Mouse (Mus musculus) hindbrain, embryonic 11.5 days (tissue): ENCODE data around the gene Cnep1r1. TPM values are rescaled to one million over a fixed set of nuclear protein-coding genes. Genes with fewer than 3 reads are reported as not detected.

ENCODE experiments used
- ATAC-seq: fragments of 200-750 bp; cut with Nextera tagmentation; 2 replicates; pipeline ENCODE4 v1.8.0; 2017; ENCODE audit warnings: mild to moderate bottlenecking, moderate TSS enrichment, moderate library complexity; ENCODE audit not compliant: low FRiP score
- DNase-seq: peaks from one replicate; pipeline ENCODE4 v3.0.0-alpha.2; 2015; ENCODE audit warnings: low spot score
- H3K27ac ChIP-seq: fragments of 300-500 bp; sonication (generic); 2 replicates; pipeline ENCODE4 v1.5.1; 2014; ENCODE audit warnings: mild to moderate bottlenecking, low read depth, low read length
- H3K27me3 ChIP-seq: fragments of 300-500 bp; sonication (generic); 2 replicates; pipeline ENCODE4 v1.6.1; 2014; ENCODE audit warnings: mild to moderate bottlenecking, low read length, moderate library complexity, mixed read lengths; ENCODE audit not compliant: control insufficient read depth, insufficient read depth
- H3K36me3 ChIP-seq: fragments of 300-500 bp; sonication (generic); 2 replicates; pipeline ENCODE4 v1.6.1; 2014; ENCODE audit warnings: mild to moderate bottlenecking, low read length, moderate library complexity, mixed read lengths; ENCODE audit not compliant: control insufficient read depth, insufficient read depth
- H3K4me1 ChIP-seq: fragments of 300-500 bp; sonication (generic); replicated peaks from 2 replicates; pipeline ENCODE4 v1.6.1; 2014; ENCODE audit warnings: low read length, mixed read lengths; ENCODE audit not compliant: control insufficient read depth, insufficient read depth
- H3K4me2 ChIP-seq: fragments of 300-500 bp; sonication (generic); replicated peaks from 2 replicates; pipeline ENCODE4 v1.6.1; 2014; ENCODE audit warnings: mild to moderate bottlenecking, low read depth, low read length
- H3K4me3 ChIP-seq: fragments of 300-500 bp; sonication (generic); 2 replicates; pipeline ENCODE4 v1.5.1; 2014; ENCODE audit warnings: low read depth, low read length
- H3K9ac ChIP-seq: fragments of 300-500 bp; sonication (generic); 2 replicates; pipeline ENCODE4 v1.6.1; 2014; ENCODE audit warnings: low read depth, low read length
- H3K9me3 ChIP-seq: fragments of 300-500 bp; sonication (generic); 2 replicates; pipeline ENCODE4 v1.6.1; 2016; ENCODE audit warnings: low read length; ENCODE audit not compliant: control insufficient read depth
- WGBS: fragments of 180-500 bp; shearing (Covaris S2); extraction: QIAGEN DNeasy Blood & Tissue Kit; methylation state at CpG from one replicate; pipeline ENCODE4 v1.1.7; 2014; 5-methylcytosine and 5-hydroxymethylcytosine counted together
- polyA plus RNA-seq: library from polyadenylated mRNA; unstranded; fragments of >200 nt; fragmentation: Nextera tagmentation; extraction: Ambion mirVana; gene quantifications from 2 replicates; pipeline ENCODE4 v1.2.1, GENCODE M21; 2014

The Cnep1r1 gene
- 32.7 and 43.0 TPM in 2 replicates for polyA plus RNA-seq

GRCm38 (mm10) chr8:88118456-88119036, at the start of gene Cnep1r1:
Gene Cnep1r1 (plus strand): TSS chr8:88118769.
- no peaks in the 10 kb centered on the region for H3K27me3 ChIP-seq
- ATAC-seq (peak; percentile 100), DNase-seq (peak; percentile 98)
- H3K9me3 ChIP-seq = no peaks in the 10 kb centered on the region
- H3K36me3 ChIP-seq = peaks cover 2% of the 10 kb centered on the region; the same call in 1 of the 2 replicates
- peak within 1 kb of the TSS; percentile 94 for H3K9ac ChIP-seq
- H3K4me2 ChIP-seq = peak within 1 kb of the TSS; percentile 48
- H3K4me3 ChIP-seq = peak within 1 kb of the TSS; percentile 95
- H3K27ac ChIP-seq = peak within 1 kb of the TSS; percentile 66; the same call in 1 of the 2 replicates
- no peaks in the 10 kb centered on the region for H3K4me1 ChIP-seq
- under 1% methylated on average over 48 of the region's 49 CpGs for WGBS

- Histone ChIP-seq H3K27me3 (no peaks in the 10 kb centered on the region), H3K4me3 (no peak overlapping the region), H3K9ac (no peak overlapping the region), H3K27ac (no peak overlapping the region), H3K36me3 (no peaks in the 10 kb centered on the region), H3K9me3 (no peaks in the 10 kb centered on the region), H3K4me1 (no peaks in the 10 kb centered on the region), H3K4me2 (no peak overlapping the region)
- DNase-seq (no peak), ATAC-seq (no peak)
- WGBS = 78% methylated on average over 5 of the region's 5 CpGs
Measured at GRCm38 (mm10) chr8:88082183-88082582, 36.4 kb upstream of the Cnep1r1 start.

- no peaks in the 10 kb centered on the region for H3K36me3 ChIP-seq
- no peak for ATAC-seq
- H3K27me3 ChIP-seq = no peaks in the 10 kb centered on the region
- H3K4me2 ChIP-seq = no peak overlapping the region
- no peak overlapping the region for H3K4me3 ChIP-seq
- H3K9me3 ChIP-seq = no peaks in the 10 kb centered on the region
- DNase-seq = no peak
- H3K4me1 ChIP-seq = no peaks in the 10 kb centered on the region
- no peak overlapping the region for H3K27ac ChIP-seq
- H3K9ac ChIP-seq = no peak overlapping the region
Measured at GRCm38 (mm10) chr8:88088006-88088405, 30.6 kb upstream of the Cnep1r1 start.

GRCm38 (mm10) chr8:88091661-88092060, 26.9 kb upstream of the Cnep1r1 start:
- H3K27ac ChIP-seq = no peak overlapping the region
- no peak for DNase-seq
- H3K4me3 ChIP-seq = no peak overlapping the region
- H3K9me3 ChIP-seq = no peaks in the 10 kb centered on the region
- no peak overlapping the region for H3K4me2 ChIP-seq
- H3K36me3 ChIP-seq = no peaks in the 10 kb centered on the region
- no peak for ATAC-seq
- H3K27me3 ChIP-seq = no peaks in the 10 kb centered on the region
- 95% methylated on average over 2 of the region's 2 CpGs for WGBS
- no peak overlapping the region for H3K9ac ChIP-seq
- H3K4me1 ChIP-seq = no peaks in the 10 kb centered on the region

GRCm38 (mm10) chr8:88093367-88093766, 25.2 kb upstream of the Cnep1r1 start:
- Histone ChIP-seq H3K27ac (no peak overlapping the region), H3K9ac (no peak overlapping the region), H3K36me3 (no peaks in the 10 kb centered on the region), H3K9me3 (no peaks in the 10 kb centered on the region), H3K27me3 (no peaks in the 10 kb centered on the region), H3K4me3 (no peak overlapping the region), H3K4me1 (no peaks in the 10 kb centered on the region), H3K4me2 (no peak overlapping the region)
- DNase-seq = peak; percentile 8
- no peak for ATAC-seq
- 66% methylated on average over 4 of the region's 4 CpGs for WGBS

GRCm38 (mm10) chr8:88098856-88099255, 19.7 kb upstream of the Cnep1r1 start:
- DNase-seq = no peak
- ATAC-seq = no peak
- Histone ChIP-seq H3K4me3 (no peak overlapping the region), H3K4me1 (no peaks in the 10 kb centered on the region), H3K4me2 (no peak overlapping the region), H3K27ac (no peak overlapping the region), H3K27me3 (no peaks in the 10 kb centered on the region), H3K36me3 (no peaks in the 10 kb centered on the region), H3K9me3 (no peaks in the 10 kb centered on the region), H3K9ac (no peak overlapping the region)
- 85% methylated on average over 4 of the region's 4 CpGs for WGBS

- Histone ChIP-seq H3K9me3 (no peaks in the 10 kb centered on the region), H3K9ac (no peak overlapping the region), H3K27me3 (no peaks in the 10 kb centered on the region), H3K4me1 (no peaks in the 10 kb centered on the region), H3K36me3 (no peaks in the 10 kb centered on the region), H3K27ac (no peak overlapping the region), H3K4me2 (no peak overlapping the region), H3K4me3 (no peak overlapping the region)
- DNase-seq = peak; percentile 74
- ATAC-seq = no peak
- 0% methylated on average over 1 of the region's 1 CpGs for WGBS
Measured at GRCm38 (mm10) chr8:88099526-88099925, 19.0 kb upstream of the Cnep1r1 start.

- Histone ChIP-seq H3K36me3 (no peaks in the 10 kb centered on the region), H3K4me3 (no peak overlapping the region), H3K27me3 (no peaks in the 10 kb centered on the region), H3K9ac (no peak overlapping the region), H3K4me1 (no peaks in the 10 kb centered on the region), H3K4me2 (no peak overlapping the region), H3K27ac (no peak overlapping the region), H3K9me3 (no peaks in the 10 kb centered on the region)
- WGBS = 92% methylated on average over 4 of the region's 4 CpGs
- ATAC-seq (no peak), DNase-seq (no peak)
Measured at GRCm38 (mm10) chr8:88109241-88109640, 9.3 kb upstream of the Cnep1r1 start.

GRCm38 (mm10) chr8:88119076-88119475, 507 bp downstream of the Cnep1r1 start:
- no peak for ATAC-seq

More at GRCm38 (mm10) chr8:88119076-88119475, 507 bp downstream of the Cnep1r1 start:
- WGBS = 4% methylated on average over 11 of the region's 11 CpGs
- peak overlapping the region; percentile 48 for H3K4me2 ChIP-seq
- H3K4me1 ChIP-seq = no peaks in the 10 kb centered on the region
- H3K9ac ChIP-seq = peak overlapping the region; percentile 94
- H3K9me3 ChIP-seq = no peaks in the 10 kb centered on the region
- H3K27me3 ChIP-seq = no peaks in the 10 kb centered on the region
- no peak for DNase-seq
- H3K27ac ChIP-seq = peak overlapping the region; percentile 66; the same call in 1 of the 2 replicates
- H3K4me3 ChIP-seq = peak overlapping the region; percentile 95
- H3K36me3 ChIP-seq = peaks cover 2% of the 10 kb centered on the region; the same call in 1 of the 2 replicates
